Mouse (Mus musculus): ENCODE results near the gene Mlx.

GRCm38 (mm10) chr11:101110708-101111107, 23.6 kb downstream of the Mlx start:
- no peak for TF ChIP-seq CTCF (IDR thresholded peaks at IDR 0.05)
- TF ChIP-seq POLR2A (IDR thresholded peaks at IDR 0.05; ENCODE audit: insufficient read depth, low read depth, low read length), result no peak
- TF ChIP-seq EP300 (IDR thresholded peaks at IDR 0.05; ENCODE audit: insufficient read depth, low read depth, low read length), result no peak

Data from heart, adult 2 months (tissue).